Mouse (Mus musculus) hindbrain, embryonic 10.5 days (tissue): ENCODE measurements around the gene A830031A19Rik. TPM values are rescaled to one million over a fixed set of nuclear protein-coding genes. Genes with fewer than 3 reads are reported as not detected.
A peak's percentile ranks its signal among the peaks of the same experiment; 100 is the strongest.

ENCODE experiments used
- DNase-seq: peaks from one replicate; pipeline ENCODE4 v3.0.0-alpha.2; 2017; ENCODE audit warnings: low spot score
- H3K27ac ChIP-seq: fragments of 300-500 bp; sonication (generic); 2 replicates; pipeline ENCODE4 v1.5.1; 2016; ENCODE audit warnings: mild to moderate bottlenecking, moderate library complexity
- H3K27me3 ChIP-seq: fragments of 300-500 bp; sonication (generic); 2 replicates; pipeline ENCODE4 v1.6.1; 2016; ENCODE audit warnings: mild to moderate bottlenecking; ENCODE audit not compliant: poor library complexity, insufficient read depth, severe bottlenecking
- H3K36me3 ChIP-seq: fragments of 300-500 bp; sonication (generic); 2 replicates; pipeline ENCODE4 v1.6.1; 2016; ENCODE audit warnings: mild to moderate bottlenecking, moderate library complexity
- H3K4me1 ChIP-seq: fragments of 300-500 bp; sonication (generic); replicated peaks from 2 replicates; pipeline ENCODE4 v1.6.1; 2016; ENCODE audit warnings: mild to moderate bottlenecking
- H3K4me3 ChIP-seq: fragments of 300-500 bp; sonication (generic); 2 replicates; pipeline ENCODE4 v1.5.1; 2016; ENCODE audit warnings: mild to moderate bottlenecking, moderate library complexity
- H3K9me3 ChIP-seq: fragments of 300-500 bp; sonication (generic); 2 replicates; pipeline ENCODE4 v1.6.1; 2016; ENCODE audit warnings: mild to moderate bottlenecking, moderate library complexity
- WGBS: fragments of 180-500 bp; shearing (Covaris S2); methylation state at CpG from one replicate; pipeline ENCODE4 v1.1.7; 2016; 5-methylcytosine and 5-hydroxymethylcytosine counted together
- polyA plus RNA-seq: library from polyadenylated mRNA; unstranded; fragments of >200 nt; fragmentation: Nextera tagmentation; extraction: Ambion mirVana; gene quantifications from 2 replicates; pipeline ENCODE4 v1.2.1, GENCODE M21; 2016

Gene A830031A19Rik
- polyA plus RNA-seq, 1 experiment from 2014 or later: not detected

- Histone ChIP-seq H3K36me3 (no peaks in the 10 kb centered on the region), H3K4me3 (no peak overlapping the region), H3K4me1 (peaks cover 31% of the 10 kb centered on the region), H3K27me3 (peaks cover 66% of the 10 kb centered on the region), H3K27ac (no peak overlapping the region), H3K9me3 (no peaks in the 10 kb centered on the region)
- WGBS: 86% methylated on average over 6 of the region's 6 CpGs
- DNase-seq: no peak
Observed at GRCm38 (mm10) chr11:24064221-24064620, 10.6 kb downstream of the A830031A19Rik start.

DNA sequence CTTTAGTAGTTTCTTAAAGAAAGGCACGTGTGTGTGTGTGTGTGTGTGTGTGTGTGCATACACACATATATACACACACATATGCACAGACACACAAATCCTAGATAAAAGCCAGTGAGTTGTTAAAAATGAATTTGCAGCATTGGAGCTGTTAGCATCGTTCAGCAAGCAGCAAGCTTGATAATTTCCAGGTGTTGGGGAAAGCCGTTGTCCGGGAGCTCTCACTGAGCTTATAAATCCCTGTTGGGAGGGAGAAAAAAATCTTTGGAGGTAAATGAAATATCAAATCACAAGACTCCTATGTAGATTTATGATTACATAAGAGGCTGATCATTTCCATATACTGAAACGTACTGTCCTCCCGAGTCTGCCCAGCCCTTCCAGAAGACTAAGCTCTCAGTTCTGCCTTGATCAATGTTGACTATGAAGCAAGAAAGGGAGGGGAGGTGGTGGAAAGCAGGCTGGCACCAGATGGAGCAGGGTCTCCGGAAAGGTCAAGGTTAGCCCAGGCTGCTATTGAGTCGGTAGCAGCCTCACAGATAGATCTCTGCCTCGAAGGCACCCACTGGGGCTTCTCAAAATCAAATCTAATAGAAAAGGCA, 12.3 kb downstream of the A830031A19Rik start:
- Histone ChIP-seq H3K27ac (peak overlapping the region; percentile 12; the same call in 1 of the 2 replicates), H3K4me1 (peaks cover 41% of the 10 kb centered on the region), H3K27me3 (peaks cover 65% of the 10 kb centered on the region), H3K36me3 (no peaks in the 10 kb centered on the region), H3K9me3 (no peaks in the 10 kb centered on the region), H3K4me3 (no peak overlapping the region)
- DNase-seq: peak; percentile 50
- WGBS: 29% methylated on average over 9 of the region's 9 CpGs

- peaks cover 67% of the 10 kb centered on the region for H3K27me3 ChIP-seq
- peaks cover 41% of the 10 kb centered on the region for H3K4me1 ChIP-seq
- H3K4me3 ChIP-seq: peak overlapping the region; percentile 48
- no peaks in the 10 kb centered on the region for H3K36me3 ChIP-seq
- peak overlapping the region; percentile 64; the same call in 1 of the 2 replicates for H3K27ac ChIP-seq
- peak; percentile 59 for DNase-seq
- no peaks in the 10 kb centered on the region for H3K9me3 ChIP-seq
- 1% methylated on average over 14 of the region's 14 CpGs for WGBS
Observed at GRCm38 (mm10) chr11:24061819-24062218, 13.0 kb downstream of the A830031A19Rik start.

- peaks cover 41% of the 10 kb centered on the region for H3K4me1 ChIP-seq
- peak overlapping the region; percentile 48 for H3K4me3 ChIP-seq
- WGBS: under 1% methylated on average over 5 of the region's 5 CpGs
- peak overlapping the region; percentile 75; the same call in 1 of the 2 replicates for H3K27ac ChIP-seq
- DNase-seq: peak; percentile 24
- no peaks in the 10 kb centered on the region for H3K36me3 ChIP-seq
- H3K27me3 ChIP-seq: peaks cover 62% of the 10 kb centered on the region
- no peaks in the 10 kb centered on the region for H3K9me3 ChIP-seq
Observed at GRCm38 (mm10) chr11:24060428-24060827, 14.4 kb downstream of the A830031A19Rik start.

DNA sequence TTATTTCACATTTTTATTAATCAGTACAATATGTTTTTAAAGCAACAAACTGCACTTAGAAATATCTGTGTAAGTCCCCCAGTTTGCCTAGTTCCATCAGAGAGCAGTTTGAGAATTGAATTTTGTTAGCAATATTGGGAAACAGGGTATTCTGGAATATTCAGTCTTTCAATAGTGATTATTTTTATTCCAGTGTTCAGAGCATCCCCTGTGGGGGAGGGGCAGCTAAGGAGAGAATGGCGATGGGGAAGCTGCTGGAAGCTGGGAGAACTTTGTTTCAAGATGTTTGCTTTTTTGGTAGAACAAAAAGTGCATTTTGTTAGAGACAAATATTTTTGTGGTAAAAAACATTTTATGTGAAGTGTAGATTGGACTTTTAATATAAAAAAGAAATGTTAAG, 15.7 kb downstream of the A830031A19Rik start:
- peaks cover 41% of the 10 kb centered on the region for H3K4me1 ChIP-seq
- peaks cover 58% of the 10 kb centered on the region for H3K27me3 ChIP-seq
- no peaks in the 10 kb centered on the region for H3K9me3 ChIP-seq
- WGBS: 0% methylated on average over 1 of the region's 1 CpGs
- no peaks in the 10 kb centered on the region for H3K36me3 ChIP-seq
- no peak overlapping the region for H3K4me3 ChIP-seq
- no peak overlapping the region for H3K27ac ChIP-seq
- DNase-seq: peak; percentile 2

DNA sequence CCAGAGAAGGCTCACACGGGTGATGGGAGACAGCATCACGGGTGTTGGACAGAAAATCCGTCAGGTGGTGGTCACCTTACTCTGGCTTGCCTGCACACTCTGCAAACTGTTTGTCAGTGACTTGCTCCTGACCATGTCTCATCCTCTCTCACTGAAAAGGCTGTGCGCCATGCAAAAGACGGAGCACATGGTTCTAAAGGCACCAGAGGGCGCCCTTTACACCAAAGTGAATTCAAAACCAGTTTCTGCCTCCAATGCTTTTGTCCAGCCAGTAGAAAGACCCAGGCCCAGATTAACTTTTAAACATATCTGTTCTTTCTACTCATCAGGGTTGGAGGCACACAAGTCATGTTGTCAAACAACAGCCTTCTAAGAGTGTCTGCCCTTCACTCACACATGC, 22.0 kb downstream of the A830031A19Rik start:
- Histone ChIP-seq H3K27ac (no peak overlapping the region), H3K27me3 (peaks cover 24% of the 10 kb centered on the region), H3K9me3 (no peaks in the 10 kb centered on the region), H3K4me3 (no peak overlapping the region), H3K4me1 (peaks cover 8% of the 10 kb centered on the region), H3K36me3 (no peaks in the 10 kb centered on the region)
- 63% methylated on average over 6 of the region's 6 CpGs for WGBS
- peak; percentile 34 for DNase-seq

GRCm38 (mm10) chr11:24050032-24050757, 24.7 kb downstream of the A830031A19Rik start:
- no peak for DNase-seq
- Histone ChIP-seq H3K27me3 (peaks cover 19% of the 10 kb centered on the region), H3K36me3 (no peaks in the 10 kb centered on the region), H3K9me3 (no peaks in the 10 kb centered on the region), H3K4me1 (peaks cover 7% of the 10 kb centered on the region), H3K4me3 (no peak overlapping the region), H3K27ac (peak overlapping the region; percentile 95)
- 83% methylated on average over 11 of the region's 11 CpGs for WGBS

DNA sequence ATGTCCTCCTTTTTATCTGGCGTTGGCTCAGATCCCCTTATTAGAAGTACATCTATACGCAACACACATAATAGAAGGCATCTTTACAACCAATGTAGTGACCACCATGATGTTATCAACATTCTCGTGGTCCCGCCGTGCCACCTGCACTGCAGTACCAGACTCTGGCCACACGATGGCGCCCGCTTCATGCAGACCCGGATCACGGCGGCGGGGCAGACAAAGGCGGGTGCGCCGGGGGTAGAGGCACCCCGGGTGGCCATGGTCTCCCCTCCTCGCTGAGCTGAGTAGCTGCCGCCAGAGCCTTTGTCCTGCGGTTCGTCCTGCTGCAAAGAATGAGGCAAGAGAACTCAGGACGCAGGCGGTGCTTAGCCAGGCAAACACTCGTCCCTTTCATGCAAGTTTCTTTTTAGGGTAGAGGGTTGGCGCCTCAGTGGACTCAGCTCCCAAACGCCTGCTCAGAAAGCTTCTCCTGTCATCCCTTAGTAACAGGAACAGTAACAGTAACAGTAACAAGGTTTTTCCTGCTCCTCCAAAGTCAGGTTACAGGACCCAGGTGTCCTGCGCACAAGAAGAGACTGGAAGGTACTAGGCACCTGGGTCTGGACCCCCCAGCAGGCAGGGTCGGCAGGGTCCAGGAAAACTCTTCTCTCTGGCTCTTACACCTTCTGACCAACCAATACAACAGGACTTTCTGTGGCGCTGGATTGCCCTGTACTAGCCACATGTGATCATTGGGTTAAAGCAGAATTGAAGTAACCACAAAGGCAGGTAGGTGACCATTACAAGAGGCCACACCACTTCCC, 25.4 kb downstream of the A830031A19Rik start:
- Histone ChIP-seq H3K36me3 (no peaks in the 10 kb centered on the region), H3K27me3 (peaks cover 19% of the 10 kb centered on the region), H3K9me3 (no peaks in the 10 kb centered on the region), H3K4me1 (peaks cover 7% of the 10 kb centered on the region), H3K4me3 (peak overlapping the region; percentile 59), H3K27ac (peak overlapping the region; percentile 95)
- DNase-seq: peak; percentile 89
- WGBS: 5% methylated on average over 28 of the region's 28 CpGs

DNA sequence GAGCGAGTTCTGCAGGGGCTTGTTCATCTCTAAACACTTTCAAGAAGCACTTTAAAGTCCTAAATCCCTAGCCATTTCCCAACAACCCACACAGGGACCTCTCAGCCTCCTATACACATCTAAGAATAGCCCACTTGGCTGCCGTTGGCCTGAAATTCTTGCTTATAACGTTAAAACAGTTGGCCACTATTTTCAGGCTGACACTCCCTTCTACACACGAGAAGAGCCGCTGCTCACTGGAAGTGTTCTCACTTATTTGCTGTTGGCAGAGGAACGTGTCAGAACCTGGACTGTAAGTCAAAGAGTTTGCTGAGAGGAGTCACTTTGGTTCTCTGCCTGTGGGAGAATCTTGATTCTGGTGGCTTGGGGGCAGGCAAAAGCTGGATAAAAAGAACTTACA, 30.8 kb downstream of the A830031A19Rik start:
- WGBS: 87% methylated on average over 6 of the region's 6 CpGs
- no peak overlapping the region for H3K4me3 ChIP-seq

DNA sequence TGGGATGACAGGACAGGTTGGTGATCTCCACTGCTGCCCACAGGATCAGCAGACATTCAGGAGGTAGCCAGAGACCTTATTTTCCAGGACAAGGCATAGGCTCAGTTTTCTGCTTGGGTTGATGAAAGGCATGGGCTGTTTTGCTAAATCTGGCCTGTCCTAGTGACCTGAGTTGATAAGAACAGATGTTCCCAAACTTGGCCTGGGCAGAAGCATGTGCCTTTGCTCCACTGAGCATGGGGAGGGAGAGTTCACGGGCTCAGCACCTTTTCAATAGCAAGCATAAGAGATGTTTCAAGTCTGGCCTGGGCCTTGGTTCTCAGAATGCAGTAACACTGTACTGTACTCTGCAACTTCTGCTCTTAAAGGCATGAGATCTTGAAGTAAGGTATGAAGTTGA, 54.1 kb downstream of the A830031A19Rik start:
- H3K36me3 ChIP-seq: no peaks in the 10 kb centered on the region
- WGBS: 74% methylated on average over 1 of the region's 1 CpGs
- no peak for DNase-seq
- H3K27me3 ChIP-seq: no peaks in the 10 kb centered on the region
- H3K27ac ChIP-seq: no peak overlapping the region
- no peaks in the 10 kb centered on the region for H3K4me1 ChIP-seq
- no peaks in the 10 kb centered on the region for H3K9me3 ChIP-seq
- no peak overlapping the region for H3K4me3 ChIP-seq

More for the DNA sequence above, 30.8 kb downstream of the A830031A19Rik start:
- H3K9me3 ChIP-seq: no peaks in the 10 kb centered on the region
- no peak overlapping the region for H3K27ac ChIP-seq
- DNase-seq: no peak
- no peaks in the 10 kb centered on the region for H3K4me1 ChIP-seq
- no peaks in the 10 kb centered on the region for H3K27me3 ChIP-seq
- H3K36me3 ChIP-seq: no peaks in the 10 kb centered on the region

GRCm38 (mm10) chr11:24018783-24019182, 56.1 kb downstream of the A830031A19Rik start:
- Histone ChIP-seq H3K27me3 (no peaks in the 10 kb centered on the region; the same call in 1 of the 2 replicates), H3K27ac (no peak overlapping the region), H3K4me1 (no peaks in the 10 kb centered on the region), H3K9me3 (no peaks in the 10 kb centered on the region), H3K36me3 (no peaks in the 10 kb centered on the region), H3K4me3 (no peak overlapping the region)
- no peak for DNase-seq
- WGBS: 74% methylated on average over 2 of the region's 2 CpGs

GRCm38 (mm10) chr11:24016647-24017179, 58.1 kb downstream of the A830031A19Rik start:
- no peak for DNase-seq
- Histone ChIP-seq H3K4me3 (no peak overlapping the region), H3K4me1 (no peaks in the 10 kb centered on the region), H3K36me3 (no peaks in the 10 kb centered on the region), H3K27ac (no peak overlapping the region), H3K27me3 (no peaks in the 10 kb centered on the region; the same call in 1 of the 2 replicates), H3K9me3 (no peaks in the 10 kb centered on the region)
- 44% methylated on average over 2 of the region's 2 CpGs for WGBS
